Mouse (Mus musculus): ENCODE results near the gene Rsph3b. TPM values are rescaled to one million over a fixed set of nuclear protein-coding genes. Genes with fewer than 3 reads are reported as not detected.
"Not testable (repeated sequence)": the region's sequence is repeated elsewhere in the genome, so short reads cannot be mapped to it uniquely, and the experiment has no call there.

Gene Rsph3b
- total and polyA plus RNA-seq, 2 experiments from 2014 or later, result 27.4 to 56.4 TPM

GRCm38 (mm10) chr17:6972836-6973396, 24.4 kb upstream of the Rsph3b start:
- DNase-seq (ENCODE audit: low spot score); H3K9me3 ChIP-seq (ENCODE audit: low read length); H3K27me3 ChIP-seq (ENCODE audit: insufficient read depth, low read length); H3K9ac ChIP-seq (replicated peaks; ENCODE audit: low read length); H3K4me1 ChIP-seq (ENCODE audit: insufficient read depth, low read length); H3K4me2 ChIP-seq (ENCODE audit: low read depth, low read length); H3K36me3 ChIP-seq (ENCODE audit: insufficient read depth, low read length); H3K4me3 ChIP-seq (ENCODE audit: low read length); H3K27ac ChIP-seq; ATAC-seq: not testable (repeated sequence)
- WGBS, result 47% methylated on average over 4 of the region's 4 CpGs

DNA sequence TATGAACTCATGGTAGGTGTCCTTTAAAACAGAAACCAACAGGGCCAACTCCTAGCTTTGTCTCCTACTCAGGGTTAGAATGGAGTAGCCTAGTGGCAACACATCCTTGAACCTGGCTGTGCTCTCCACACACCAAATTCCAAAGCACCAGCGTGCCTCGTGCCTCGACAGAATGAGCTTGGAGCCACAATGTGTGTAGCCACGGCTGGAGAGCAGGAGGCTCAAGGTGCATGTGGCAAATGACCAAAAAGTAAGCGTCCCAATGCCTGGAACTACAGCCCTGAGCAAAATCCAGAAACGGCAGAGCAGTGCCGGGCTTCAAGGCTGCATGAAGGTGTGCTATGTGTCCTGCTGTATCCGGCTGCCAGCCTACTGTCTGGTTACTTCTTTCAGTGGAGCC, 22.8 kb upstream of the Rsph3b start:
- H3K4me1 ChIP-seq (ENCODE audit: insufficient read depth, low read length); DNase-seq (ENCODE audit: low spot score); H3K27me3 ChIP-seq (ENCODE audit: insufficient read depth, low read length); H3K4me3 ChIP-seq (ENCODE audit: low read length); ATAC-seq; H3K4me2 ChIP-seq (ENCODE audit: low read depth, low read length); H3K9ac ChIP-seq (replicated peaks; ENCODE audit: low read length); H3K36me3 ChIP-seq (ENCODE audit: insufficient read depth, low read length); H3K27ac ChIP-seq; H3K9me3 ChIP-seq (ENCODE audit: low read length): not testable (repeated sequence)
- 74% methylated on average over 8 of the region's 8 CpGs for WGBS

DNA sequence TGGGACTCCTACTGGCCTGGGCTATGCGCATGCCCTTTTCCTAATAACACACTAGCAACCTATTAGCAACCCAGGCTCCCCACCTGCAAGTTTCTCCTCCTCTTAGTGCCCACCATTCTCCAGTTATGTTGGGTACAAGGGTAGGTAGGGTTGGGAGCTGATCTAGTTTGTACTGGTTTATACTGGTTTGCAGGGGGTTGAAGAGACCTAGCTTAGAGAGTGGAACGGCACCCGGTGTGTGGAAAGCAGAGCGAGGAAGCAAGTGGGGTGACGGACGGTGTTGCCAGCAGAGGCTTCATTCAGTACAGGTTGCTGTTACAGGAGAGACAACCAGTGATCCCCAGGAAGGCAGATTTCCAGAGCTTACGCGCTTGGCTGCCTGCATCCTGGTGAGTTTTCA, 21.9 kb upstream of the Rsph3b start, which contains the start of gene Rnaset2b:
Gene Rnaset2b (plus strand): TSS at position 301 of the 400 bp plus-strand sequence.
- not testable (repeated sequence) for H3K4me3 ChIP-seq (ENCODE audit: low read length); H3K9me3 ChIP-seq (ENCODE audit: low read length); DNase-seq (ENCODE audit: low spot score); ATAC-seq; H3K4me1 ChIP-seq (ENCODE audit: insufficient read depth, low read length); H3K36me3 ChIP-seq (ENCODE audit: insufficient read depth, low read length); H3K9ac ChIP-seq (replicated peaks; ENCODE audit: low read length); H3K4me2 ChIP-seq (ENCODE audit: low read depth, low read length); H3K27me3 ChIP-seq (ENCODE audit: insufficient read depth, low read length); H3K27ac ChIP-seq
- no CpG with 5 or more reads among the region's 8 CpGs for WGBS

- not testable (repeated sequence) for ATAC-seq; H3K4me3 ChIP-seq (ENCODE audit: low read length)
Observed at GRCm38 (mm10) chr17:6967673-6968072, 19.2 kb upstream of the Rsph3b start.

DNA sequence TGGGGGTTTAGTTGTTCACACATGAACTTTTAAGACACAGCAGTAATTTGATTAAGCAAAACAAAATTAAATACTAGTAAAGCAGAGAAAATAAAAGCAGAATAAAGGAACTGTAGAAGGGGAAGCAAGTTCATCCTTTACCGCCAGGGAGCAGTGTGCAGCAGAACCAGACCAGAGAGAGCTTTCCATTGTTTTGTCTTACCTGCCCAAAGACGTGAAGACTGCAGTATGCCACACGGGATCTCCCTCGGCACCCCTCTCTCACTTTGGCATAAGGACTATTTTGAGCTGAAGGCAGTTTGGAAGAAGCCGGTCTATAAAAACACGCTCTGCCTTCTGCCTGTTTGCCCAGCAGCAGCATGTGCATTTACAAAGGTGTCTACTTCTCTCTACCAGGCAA, 16.9 kb upstream of the Rsph3b start:
- not testable (repeated sequence) for H3K4me3 ChIP-seq (ENCODE audit: low read length); H3K27ac ChIP-seq; H3K4me1 ChIP-seq (ENCODE audit: insufficient read depth, low read length); H3K4me2 ChIP-seq (ENCODE audit: low read depth, low read length); H3K9me3 ChIP-seq (ENCODE audit: low read length); H3K36me3 ChIP-seq (ENCODE audit: insufficient read depth, low read length); H3K27me3 ChIP-seq (ENCODE audit: insufficient read depth, low read length); H3K9ac ChIP-seq (replicated peaks; ENCODE audit: low read length); ATAC-seq
- 13% methylated on average over 4 of the region's 6 CpGs for WGBS
- peak; percentile 61 for TF ChIP-seq CTCF (IDR thresholded peaks at IDR 0.05; ENCODE audit: low read depth)
- peak; percentile 36 for DNase-seq (ENCODE audit: low spot score)

More at GRCm38 (mm10) chr17:6967673-6968072, 19.2 kb upstream of the Rsph3b start:
- H3K27ac ChIP-seq; H3K9ac ChIP-seq (replicated peaks; ENCODE audit: low read length); H3K4me1 ChIP-seq (ENCODE audit: insufficient read depth, low read length); H3K36me3 ChIP-seq (ENCODE audit: insufficient read depth, low read length); H3K9me3 ChIP-seq (ENCODE audit: low read length); H3K4me2 ChIP-seq (ENCODE audit: low read depth, low read length); H3K27me3 ChIP-seq (ENCODE audit: insufficient read depth, low read length); DNase-seq (ENCODE audit: low spot score): not testable (repeated sequence)
- WGBS, result 20% methylated on average over 1 of the region's 1 CpGs

DNA sequence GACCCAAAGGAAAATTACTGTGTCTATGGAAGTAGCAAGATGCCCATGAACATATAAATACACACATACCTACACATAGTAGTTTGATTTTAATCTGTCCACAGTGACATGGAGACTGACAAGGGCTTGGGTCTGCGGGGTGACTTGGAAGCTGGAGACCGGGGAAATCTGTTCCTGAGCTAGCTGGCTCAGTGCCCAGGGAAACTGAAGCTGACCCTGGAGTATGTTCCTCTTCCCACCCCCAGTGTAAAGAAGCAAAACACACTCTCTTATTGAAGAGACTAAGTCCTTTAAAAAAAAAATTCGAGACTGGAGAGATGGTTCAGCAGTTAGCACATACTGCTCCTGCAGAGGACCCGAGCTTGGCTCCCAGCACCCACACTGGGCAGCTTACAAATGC, 14.5 kb upstream of the Rsph3b start:
- ATAC-seq; H3K9me3 ChIP-seq (ENCODE audit: low read length); H3K9ac ChIP-seq (replicated peaks; ENCODE audit: low read length); H3K4me2 ChIP-seq (ENCODE audit: low read depth, low read length); H3K4me3 ChIP-seq (ENCODE audit: low read length); H3K4me1 ChIP-seq (ENCODE audit: insufficient read depth, low read length); H3K27me3 ChIP-seq (ENCODE audit: insufficient read depth, low read length); H3K27ac ChIP-seq; H3K36me3 ChIP-seq (ENCODE audit: insufficient read depth, low read length): not testable (repeated sequence)
- WGBS, result 62% methylated on average over 4 of the region's 4 CpGs
- DNase-seq (ENCODE audit: low spot score), result peak; percentile 3

DNA sequence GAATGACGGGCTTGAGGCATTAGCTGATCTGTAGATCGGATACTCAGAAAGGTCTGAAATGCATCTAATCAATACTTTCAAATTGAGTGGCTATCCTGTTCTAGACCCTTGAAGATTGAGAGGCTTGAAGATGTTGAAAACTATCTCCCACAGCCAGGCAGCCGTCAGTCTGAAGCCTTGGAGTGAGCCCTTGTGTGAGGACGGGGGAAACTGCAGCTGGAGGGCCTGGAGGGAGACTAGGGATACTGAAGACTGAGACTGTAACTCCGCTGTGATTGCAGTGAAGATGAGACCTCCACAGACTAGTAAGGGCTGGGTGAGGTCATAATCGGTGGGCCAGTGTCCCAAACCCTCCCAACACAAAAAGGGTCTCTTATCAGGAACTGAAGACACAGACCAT, 13.9 kb upstream of the Rsph3b start:
- not testable (repeated sequence) for H3K27me3 ChIP-seq (ENCODE audit: insufficient read depth, low read length); H3K27ac ChIP-seq; H3K36me3 ChIP-seq (ENCODE audit: insufficient read depth, low read length); ATAC-seq; H3K4me1 ChIP-seq (ENCODE audit: insufficient read depth, low read length); H3K4me3 ChIP-seq (ENCODE audit: low read length); H3K4me2 ChIP-seq (ENCODE audit: low read depth, low read length); H3K9me3 ChIP-seq (ENCODE audit: low read length); DNase-seq (ENCODE audit: low spot score); H3K9ac ChIP-seq (replicated peaks; ENCODE audit: low read length)
- WGBS, result 79% methylated on average over 3 of the region's 6 CpGs

DNA sequence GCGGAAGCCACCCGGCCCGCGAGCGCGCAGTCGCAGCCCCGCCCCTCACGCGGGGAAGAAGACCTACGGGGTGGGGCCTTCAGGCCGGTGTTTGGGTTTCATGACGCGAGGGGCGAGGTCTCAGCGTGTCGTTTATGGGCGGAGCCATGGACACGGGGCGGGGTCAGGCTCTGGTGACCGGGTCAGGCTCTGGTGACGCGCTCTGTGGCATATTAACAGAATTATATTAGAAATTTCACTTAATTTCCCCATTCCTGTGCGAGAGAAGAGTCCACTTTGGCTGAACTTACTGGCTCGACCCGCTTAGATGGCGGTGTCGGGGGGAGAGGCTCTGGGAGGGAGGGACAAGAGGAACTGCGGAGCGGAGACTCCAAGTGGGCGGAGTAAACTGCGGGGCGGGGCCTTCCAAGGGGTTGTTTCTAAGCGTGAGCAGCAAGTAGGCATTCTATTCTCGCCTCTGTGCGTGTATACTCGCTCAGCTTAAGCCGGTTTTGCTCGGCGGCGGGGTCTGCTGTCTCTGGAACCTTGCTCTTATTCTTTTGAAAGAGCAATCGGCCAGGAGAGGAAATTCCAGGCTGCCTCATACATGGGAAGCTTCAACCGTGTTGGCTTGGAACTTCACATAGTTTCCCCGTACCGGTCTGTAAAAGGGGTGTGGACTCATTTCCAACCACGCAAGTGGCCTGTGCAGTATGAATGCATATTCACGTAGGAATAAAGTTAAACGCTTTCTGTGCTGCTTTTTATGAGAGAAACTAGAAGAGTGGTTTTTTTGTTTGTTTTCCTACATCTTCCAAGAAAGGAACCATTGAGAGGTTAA, 12.9 kb upstream of the Rsph3b start:
- ATAC-seq (peak; percentile 98), DNase-seq (ENCODE audit: low spot score) (peak; percentile 1)
- H3K4me1 ChIP-seq (ENCODE audit: insufficient read depth, low read length); H3K9ac ChIP-seq (replicated peaks; ENCODE audit: low read length); H3K27ac ChIP-seq; H3K9me3 ChIP-seq (ENCODE audit: low read length); H3K27me3 ChIP-seq (ENCODE audit: insufficient read depth, low read length); H3K36me3 ChIP-seq (ENCODE audit: insufficient read depth, low read length): not testable (repeated sequence)
- Histone ChIP-seq H3K4me3 (ENCODE audit: low read length) (peak overlapping the region; percentile 40), H3K4me2 (ENCODE audit: low read depth, low read length) (peak overlapping the region; percentile 31; the same call in 1 of the 2 replicates)
- WGBS, result under 1% methylated on average over 14 of the region's 48 CpGs

DNA sequence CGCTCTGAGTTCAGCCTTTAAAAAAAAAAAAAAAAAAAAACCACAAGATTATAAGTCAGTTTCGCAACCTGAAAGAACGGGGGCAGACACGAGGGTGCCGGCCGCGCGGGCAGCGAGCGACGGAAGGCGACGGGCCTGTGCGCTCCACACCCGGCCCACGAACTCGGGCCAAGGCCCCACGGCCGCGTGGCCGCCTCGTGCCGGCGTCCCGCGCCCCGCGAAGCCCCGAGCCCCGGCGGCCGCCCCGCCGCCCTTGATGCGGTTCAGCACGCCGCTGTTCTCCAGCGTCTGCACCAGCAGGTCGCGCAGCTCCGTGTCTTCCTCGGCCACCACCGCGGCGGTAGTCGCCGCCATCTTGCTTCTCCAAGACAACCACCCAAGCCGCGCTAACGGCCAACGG, 12.3 kb upstream of the Rsph3b start, which contains the start of gene Tagap1:
Gene Tagap1 (minus strand): TSS at position 381 of the 400 bp plus-strand sequence.
- not testable (repeated sequence) for H3K9me3 ChIP-seq (ENCODE audit: low read length); H3K27me3 ChIP-seq (ENCODE audit: insufficient read depth, low read length); ATAC-seq; H3K36me3 ChIP-seq (ENCODE audit: insufficient read depth, low read length); H3K9ac ChIP-seq (replicated peaks; ENCODE audit: low read length); H3K4me1 ChIP-seq (ENCODE audit: insufficient read depth, low read length)
- Histone ChIP-seq H3K27ac (peak within 1 kb of the TSS; percentile 65; the same call in 1 of the 2 replicates), H3K4me3 (ENCODE audit: low read length) (peak within 1 kb of the TSS; percentile 40), H3K4me2 (ENCODE audit: low read depth, low read length) (peak within 1 kb of the TSS; percentile 38; the same call in 1 of the 2 replicates)
- peak; percentile 4 for DNase-seq (ENCODE audit: low spot score)
- under 1% methylated on average over 34 of the region's 51 CpGs for WGBS

- H3K4me3 ChIP-seq (ENCODE audit: low read length), result peak overlapping the region; percentile 40
- H3K4me1 ChIP-seq (ENCODE audit: insufficient read depth, low read length); H3K9ac ChIP-seq (replicated peaks; ENCODE audit: low read length); DNase-seq (ENCODE audit: low spot score); H3K27ac ChIP-seq; H3K27me3 ChIP-seq (ENCODE audit: insufficient read depth, low read length); H3K9me3 ChIP-seq (ENCODE audit: low read length); H3K36me3 ChIP-seq (ENCODE audit: insufficient read depth, low read length); ATAC-seq: not testable (repeated sequence)
- peak overlapping the region; percentile 38; the same call in 1 of the 2 replicates for H3K4me2 ChIP-seq (ENCODE audit: low read depth, low read length)
- WGBS, result 0% methylated on average over 12 of the region's 12 CpGs
Observed at GRCm38 (mm10) chr17:6960349-6960748, 11.9 kb upstream of the Rsph3b start.
